In genomic region chr10:93640953-93641820, GRCm38 (mm10) we compare ENCODE assay signal across 9 mouse cellular contexts. TPM values are rescaled to one million over a fixed set of nuclear protein-coding genes. Genes with fewer than 3 reads are reported as not detected.
DNase-seq lines count a peak whose midpoint lies in the region; ATAC-seq and TF ChIP-seq lines count a peak whose summit lies in the region.
"Had no signal": no experiment of that assay in that cellular context is flagged by ENCODE, and none has a peak within 500 bp of the region (broad histone marks: within the 10 kb centered on the region; RNA-seq: fewer than 3 reads in every experiment).

No protein-coding gene starts in this region.

- H3K4me2 ChIP-seq in forebrain, embryonic 13.5 days, result peak overlapping the region; percentile 96
- H3K4me2 ChIP-seq in limb, embryonic 11.5 days (ENCODE audit: low read depth, severe bottlenecking), result peak overlapping the region; percentile 98
- peak overlapping the region; percentile 49 for H3K4me2 ChIP-seq in midbrain, embryonic 11.5 days
- peak overlapping the region; percentile 100 for H3K4me2 ChIP-seq in stomach, postnatal 0 days (replicated peaks; ENCODE audit: low read depth)

- peaks cover 17% of the 10 kb centered on the region for H3K36me3 ChIP-seq in forebrain, embryonic 13.5 days (ENCODE audit: poor library complexity, severe bottlenecking)
- peaks cover 19% of the 10 kb centered on the region for H3K36me3 ChIP-seq in hindbrain, embryonic 10.5 days
- H3K36me3 ChIP-seq in limb, embryonic 11.5 days (ENCODE audit: control insufficient read depth, insufficient read depth, low read length), result no peaks in the 10 kb centered on the region
- no peaks in the 10 kb centered on the region; the same call in 1 of the 2 replicates for H3K36me3 ChIP-seq in midbrain, embryonic 11.5 days (ENCODE audit: control insufficient read depth, insufficient read depth, low read length)
- no peaks in the 10 kb centered on the region for H3K36me3 ChIP-seq in stomach, postnatal 0 days (ENCODE audit: control insufficient read depth, insufficient read depth, low read length)
- H3K36me3 ChIP-seq: G1E had no signal

- peaks cover 34% of the 10 kb centered on the region for H3K4me1 ChIP-seq in forebrain, embryonic 13.5 days
- H3K4me1 ChIP-seq in hindbrain, embryonic 10.5 days (replicated peaks), result peaks cover 29% of the 10 kb centered on the region
- H3K4me1 ChIP-seq in limb, embryonic 11.5 days (ENCODE audit: control insufficient read depth, insufficient read depth, low read length), result 0 out of 2 replicates have a peak, but pooled peaks cover 3% of the 10 kb centered on the region
- H3K4me1 ChIP-seq in midbrain, embryonic 11.5 days (ENCODE audit: control insufficient read depth, insufficient read depth, low read length), result peaks cover 8% of the 10 kb centered on the region; the same call in 1 of the 2 replicates
- 0 out of 2 replicates have a peak, but pooled peaks cover 6% of the 10 kb centered on the region for H3K4me1 ChIP-seq in stomach, postnatal 0 days (replicated peaks; ENCODE audit: control insufficient read depth, insufficient read depth)

- TF ChIP-seq CTCF in left cerebral cortex, adult 2 months (IDR thresholded peaks at IDR 0.05), result no peak
- no peak for TF ChIP-seq CTCF in stomach, postnatal 0 days (IDR thresholded peaks at IDR 0.05; ENCODE audit: low read depth)

- peak overlapping the region; percentile 75 for H3K4me3 ChIP-seq in left cerebral cortex, adult 2 months
- H3K4me3 ChIP-seq in forebrain, embryonic 13.5 days, result peak overlapping the region; percentile 88
- peak overlapping the region; percentile 87 for H3K4me3 ChIP-seq in hindbrain, embryonic 10.5 days
- peak overlapping the region; percentile 62 for H3K4me3 ChIP-seq in limb, embryonic 11.5 days (ENCODE audit: low read depth, low read length)
- peak overlapping the region; percentile 85 for H3K4me3 ChIP-seq in midbrain, embryonic 11.5 days (ENCODE audit: low read depth, low read length)
- H3K4me3 ChIP-seq in stomach, postnatal 0 days (ENCODE audit: low read depth, low read length), result peak overlapping the region; percentile 72

- H3K9me3 ChIP-seq in forebrain, embryonic 13.5 days (replicated peaks), result no peaks in the 10 kb centered on the region
- no peaks in the 10 kb centered on the region for H3K9me3 ChIP-seq in hindbrain, embryonic 10.5 days
- no peaks in the 10 kb centered on the region for H3K9me3 ChIP-seq in limb, embryonic 11.5 days (ENCODE audit: control insufficient read depth, low read length)
- no peaks in the 10 kb centered on the region for H3K9me3 ChIP-seq in midbrain, embryonic 11.5 days (ENCODE audit: control insufficient read depth, low read length)
- H3K9me3 ChIP-seq in stomach, postnatal 0 days (ENCODE audit: control insufficient read depth, low read length), result no peaks in the 10 kb centered on the region
- H3K9me3 ChIP-seq: G1E had no signal

- peak overlapping the region; percentile 65 for H3K27ac ChIP-seq in left cerebral cortex, adult 2 months
- H3K27ac ChIP-seq in forebrain, embryonic 13.5 days, result peak overlapping the region; percentile 68
- peak overlapping the region; percentile 98 for H3K27ac ChIP-seq in hindbrain, embryonic 10.5 days
- H3K27ac ChIP-seq in limb, embryonic 11.5 days (replicated peaks; ENCODE audit: low read depth, low read length), result no peak overlapping the region
- H3K27ac ChIP-seq in midbrain, embryonic 11.5 days (ENCODE audit: low read depth, low read length), result peak overlapping the region; percentile 46
- peak overlapping the region; percentile 65 for H3K27ac ChIP-seq in stomach, postnatal 0 days (replicated peaks)

- intact Hi-C loops in left cerebral cortex, adult 2 months (cut with DNase I), result no loop called here

- WGBS in forebrain, embryonic 13.5 days, result under 1% methylated on average over 57 of the region's 73 CpGs
- WGBS in hindbrain, embryonic 10.5 days, result under 1% methylated on average over 73 of the region's 73 CpGs
- WGBS in limb, embryonic 11.5 days, result under 1% methylated on average over 48 of the region's 73 CpGs
- under 1% methylated on average over 61 of the region's 73 CpGs for WGBS in midbrain, embryonic 11.5 days
- WGBS in stomach, postnatal 0 days, result under 1% methylated on average over 48 of the region's 73 CpGs

- H3K27me3 ChIP-seq in forebrain, embryonic 13.5 days, result 0 out of 2 replicates have a peak, but pooled peaks cover 10% of the 10 kb centered on the region
- H3K27me3 ChIP-seq in hindbrain, embryonic 10.5 days (ENCODE audit: insufficient read depth, poor library complexity, severe bottlenecking), result peaks cover 56% of the 10 kb centered on the region
- H3K27me3 ChIP-seq in limb, embryonic 11.5 days (ENCODE audit: control insufficient read depth, insufficient read depth, low read length), result peaks cover 6% of the 10 kb centered on the region; the same call in 1 of the 2 replicates
- peaks cover 3% of the 10 kb centered on the region; the same call in 1 of the 2 replicates for H3K27me3 ChIP-seq in midbrain, embryonic 11.5 days (ENCODE audit: control insufficient read depth, insufficient read depth, low read length)
- H3K27me3 ChIP-seq in stomach, postnatal 0 days (ENCODE audit: control insufficient read depth, insufficient read depth, low read length), result no peaks in the 10 kb centered on the region

- ATAC-seq in forebrain, embryonic 13.5 days, result peak; percentile 70
- 0 out of 2 replicates have a peak, but pooled peaks have one; percentile 16 for ATAC-seq in limb, embryonic 11.5 days (ENCODE audit: insufficient number of reproducible peaks, low FRiP score, low TSS enrichment, low read depth)
- ATAC-seq in midbrain, embryonic 11.5 days (ENCODE audit: low FRiP score), result peak; percentile 78
- peak; percentile 70 for ATAC-seq in stomach, postnatal 0 days (ENCODE audit: low FRiP score, low TSS enrichment)

- peak overlapping the region; percentile 96 for H3K9ac ChIP-seq in forebrain, embryonic 13.5 days
- peak overlapping the region; percentile 91 for H3K9ac ChIP-seq in limb, embryonic 11.5 days (ENCODE audit: low read length)
- H3K9ac ChIP-seq in midbrain, embryonic 11.5 days (ENCODE audit: low read length), result peak overlapping the region; percentile 99
- H3K9ac ChIP-seq in stomach, postnatal 0 days (ENCODE audit: low read length), result peak overlapping the region; percentile 82

- TF ChIP-seq EP300 in stomach, postnatal 0 days (optimal IDR thresholded peaks at IDR 0.05), result no peak

- DNase-seq in left cerebral cortex, adult 2 months (ENCODE audit: extremely low spot score in 1 of 2, low spot score in 2 of 2), result peak; percentile 19 to 33
- DNase-seq in left cerebral cortex, adult 11 months (ENCODE audit: low spot score), result no peak
- peak; percentile 69 for DNase-seq in cerebellum, adult 11 months
- peak; percentile 74 for DNase-seq in hindbrain, embryonic 10.5 days (ENCODE audit: low spot score)
- DNase-seq in limb, embryonic 11.5 days (ENCODE audit: low spot score), result peak; percentile 73
- peak; percentile 97 for DNase-seq in midbrain, embryonic 11.5 days (ENCODE audit: low spot score, missing footprints)
- peak; percentile 52 for DNase-seq in stomach, postnatal 0 days (ENCODE audit: low spot score)

RNA-seq across cellular contexts. Expression of gene Ntn4, which starts 0.7 kb away (rescaled TPM):
- total RNA-seq in left cerebral cortex, adult 2 months (2021), result 10 to 100 TPM in 1 of 2 experiments, 1 to 10 TPM in 1; 9.1 to 11.5 TPM
- polyA plus RNA-seq in forebrain, embryonic 13.5 days (2015; fragmentation: Nextera tagmentation; extraction: Ambion mirVana), result 2.1 and 2.7 TPM in 2 replicates
- polyA plus RNA-seq in hindbrain, embryonic 10.5 days (2016; fragmentation: Nextera tagmentation; extraction: Ambion mirVana), result 0.90 and 2.2 TPM in 2 replicates
- 0.65 and 0.81 TPM in 2 replicates for polyA plus RNA-seq in limb, embryonic 11.5 days (2014; fragmentation: Nextera tagmentation; extraction: Ambion mirVana)
- polyA plus RNA-seq in midbrain, embryonic 11.5 days (2014; fragmentation: Nextera tagmentation; extraction: Ambion mirVana), result 1.8 and 2.6 TPM in 2 replicates
- 0.76 and 0.81 TPM in 2 replicates for polyA plus RNA-seq in stomach, postnatal 0 days (2015; fragmentation: Nextera tagmentation; extraction: Ambion mirVana)
- polyA plus RNA-seq: G1E had no signal

RNA-seq across cellular contexts. Expression of gene Snrpf, which starts 51.7 kb away (rescaled TPM):
- total RNA-seq in left cerebral cortex, adult 2 months (2021), result 10 to 100 TPM; 10.7 to 12.9 TPM
- 124 and 146 TPM in 2 replicates for polyA plus RNA-seq in forebrain, embryonic 13.5 days (2015; fragmentation: Nextera tagmentation; extraction: Ambion mirVana)
- 163 and 183 TPM in 2 replicates for polyA plus RNA-seq in hindbrain, embryonic 10.5 days (2016; fragmentation: Nextera tagmentation; extraction: Ambion mirVana)
- polyA plus RNA-seq in limb, embryonic 11.5 days (2014; fragmentation: Nextera tagmentation; extraction: Ambion mirVana), result 192 and 200 TPM in 2 replicates
- 145 and 150 TPM in 2 replicates for polyA plus RNA-seq in midbrain, embryonic 11.5 days (2014; fragmentation: Nextera tagmentation; extraction: Ambion mirVana)
- polyA plus RNA-seq in stomach, postnatal 0 days (2015; fragmentation: Nextera tagmentation; extraction: Ambion mirVana), result 67.4 and 74.5 TPM in 2 replicates

Comparison
In these comparisons a context has a peak if more than half of its experiments do, and no peak if none do; other contexts are left out.
1. ATAC-seq: peak in every context shown above with its lines; median percentile 78 in midbrain, embryonic 11.5 days; 70 in forebrain, embryonic 13.5 days; 70 in stomach, postnatal 0 days; 16 in limb, embryonic 11.5 days.
2. H3K4me2 ChIP-seq: peak in every context shown above with its lines; median percentile 100 in stomach, postnatal 0 days; 98 in limb, embryonic 11.5 days; 96 in forebrain, embryonic 13.5 days; 49 in midbrain, embryonic 11.5 days.